Mouse (Mus musculus): ENCODE data around the gene Adsl. TPM values are rescaled to one million over a fixed set of nuclear protein-coding genes. Genes with fewer than 3 reads are reported as not detected.

Gene Adsl
- total RNA-seq, 2 experiments from 2014 or later = 173 to 178 TPM

GRCm38 (mm10) chr15:81017308-81017707, 69.0 kb downstream of the Adsl start:
- peak; percentile 13 for DNase-seq
- intact Hi-C loops (cut with DNase I) = no loop called here
- no peak overlapping the region for H3K27ac ChIP-seq
- no peak overlapping the region for H3K4me3 ChIP-seq
- no peak for TF ChIP-seq CTCF (IDR thresholded peaks at IDR 0.05)

Small RNA genes lying within 50 kb of the gene (microRNA-seq; reads per million reads assigned to microRNA genes)
- gene Mir5113 = 18.8 reads per million, percentile 17 among the genes with 10 or more reads in this experiment

Other genes with a start within 250 kb of the Adsl start
- gene Tnrc6b, start 237.2 kb upstream of the Adsl start, total RNA-seq (2021) = 10 to 100 TPM; 48.5 to 55.6 TPM
- gene Sgsm3, start 29.3 kb downstream of the Adsl start, total RNA-seq (2021) = 10 to 100 TPM; 16.9 to 20.4 TPM
- 10 to 100 TPM; 18.8 to 28.1 TPM for gene Mrtfa, start 242.3 kb downstream of the Adsl start, total RNA-seq (2021)